Mouse (Mus musculus) gastrocnemius, adult 2 months (tissue): ENCODE measurements around the gene Stag2. TPM values are rescaled to one million over a fixed set of nuclear protein-coding genes. Genes with fewer than 3 reads are reported as not detected.

Experiments used
- DNase-seq: peaks from one replicate; pipeline ENCODE4 v3.0.0; 2022
- H3K27ac ChIP-seq: fragments of 200-600 bp; 2 replicates; pipeline ENCODE4 v1.8.1; 2022; ENCODE audit warnings: mild to moderate bottlenecking
- H3K4me3 ChIP-seq: fragments of 200-600 bp; 2 replicates; pipeline ENCODE4 v1.8.1; 2022; ENCODE audit warnings: mild to moderate bottlenecking, moderate library complexity
- CTCF ChIP-seq: fragments of 200-600 bp; IDR thresholded peaks from 2 replicates; pipeline ENCODE4 v1.8.1; 2022; ENCODE audit warnings: antibody characterized with exemption, mild to moderate bottlenecking, moderate library complexity
- intact Hi-C: fragments of 180-260 bp; cut with DNase I; formaldehyde crosslinking; loops from one replicate; pipeline ENCODE4 v1.15.1; 2025
- total RNA-seq, 2 experiments: library from RNA; stranded (reverse); gene quantifications; 2 replicates each; pipeline ENCODE4 v1.2.3; 2021

Gene Stag2
- total RNA-seq, 2 experiments from 2014 or later = 52.8 to 62.0 TPM

DNA sequence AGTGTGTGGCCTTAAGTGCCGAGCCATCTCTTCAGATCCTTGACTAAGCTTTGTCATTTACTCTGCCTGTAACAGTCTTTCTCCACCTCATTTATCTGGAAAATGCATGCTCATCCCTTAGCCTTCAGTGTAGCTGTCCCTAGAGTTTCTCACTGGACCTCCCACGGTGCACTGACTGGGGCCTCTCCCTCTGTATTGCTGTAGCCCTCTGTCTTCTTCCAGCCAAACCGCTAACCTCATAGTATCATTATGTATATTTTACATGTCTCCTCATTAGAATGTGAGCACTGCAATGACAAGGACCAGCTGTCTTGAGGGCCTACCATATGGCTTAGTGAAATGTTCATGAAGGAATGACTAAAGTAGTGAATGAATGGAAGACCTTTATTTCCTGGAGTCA lies 166.1 kb downstream of the Stag2 start:
- TF ChIP-seq CTCF = no peak
- intact Hi-C loops = no loop called here
- no peak for DNase-seq
- Histone ChIP-seq H3K4me3 (no peak overlapping the region), H3K27ac (no peak overlapping the region)

DNA sequence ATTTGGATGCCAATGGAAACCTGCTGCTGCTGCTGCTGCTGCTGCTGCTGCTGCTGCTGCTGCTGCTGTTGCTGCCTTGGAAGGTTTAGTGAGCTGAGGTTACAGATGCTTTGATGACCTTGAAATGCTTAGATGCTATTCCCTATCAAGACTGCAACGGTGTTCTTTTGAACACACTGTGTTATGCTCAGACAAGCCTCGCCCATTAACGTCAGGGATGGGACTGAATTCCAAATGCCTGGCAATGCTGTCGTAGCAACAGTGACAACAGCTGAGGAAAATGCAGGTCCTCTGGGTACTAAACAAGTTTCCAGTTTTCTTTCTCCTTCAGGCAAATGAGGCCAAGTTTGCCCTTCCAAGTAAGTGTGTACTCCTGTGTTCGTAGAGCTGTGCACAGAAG lies 171.3 kb downstream of the Stag2 start:
- DNase-seq = peak; percentile 12
- intact Hi-C loops = no loop called here

DNA sequence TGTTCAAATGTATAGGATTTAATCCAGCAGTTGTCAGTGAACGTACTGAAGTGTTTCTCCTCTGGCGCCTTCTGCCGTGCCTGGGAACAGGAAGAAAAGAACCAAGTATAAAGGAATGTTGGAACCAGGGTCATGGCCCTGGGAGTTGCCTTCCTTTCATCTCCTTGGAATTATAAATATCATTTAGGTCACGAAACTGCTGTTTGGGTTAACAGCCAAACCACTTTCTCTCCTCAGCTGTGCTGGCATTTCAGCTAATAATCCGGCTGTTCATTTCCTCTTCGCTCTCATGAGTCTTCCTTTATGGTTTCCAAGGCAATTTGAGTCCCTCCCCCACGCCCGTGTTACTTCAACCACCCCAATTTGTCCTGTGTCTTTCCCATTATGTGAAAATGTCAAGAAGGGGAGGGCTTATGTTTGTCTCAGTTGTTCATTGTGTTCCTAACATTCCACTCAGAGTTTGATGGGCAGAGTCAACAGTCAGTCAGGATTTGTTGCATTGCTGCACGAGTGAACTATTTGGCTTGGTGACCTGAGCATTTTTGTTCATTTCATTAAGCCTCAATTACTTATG lies 172.2 kb downstream of the Stag2 start:
- intact Hi-C loops = no loop called here
- no peak overlapping the region for H3K4me3 ChIP-seq
- no peak for TF ChIP-seq CTCF
- H3K27ac ChIP-seq = no peak overlapping the region
- no peak for DNase-seq

More for the DNA sequence above, 171.3 kb downstream of the Stag2 start:
- Histone ChIP-seq H3K27ac (no peak overlapping the region), H3K4me3 (no peak overlapping the region)
- TF ChIP-seq CTCF = no peak

DNA sequence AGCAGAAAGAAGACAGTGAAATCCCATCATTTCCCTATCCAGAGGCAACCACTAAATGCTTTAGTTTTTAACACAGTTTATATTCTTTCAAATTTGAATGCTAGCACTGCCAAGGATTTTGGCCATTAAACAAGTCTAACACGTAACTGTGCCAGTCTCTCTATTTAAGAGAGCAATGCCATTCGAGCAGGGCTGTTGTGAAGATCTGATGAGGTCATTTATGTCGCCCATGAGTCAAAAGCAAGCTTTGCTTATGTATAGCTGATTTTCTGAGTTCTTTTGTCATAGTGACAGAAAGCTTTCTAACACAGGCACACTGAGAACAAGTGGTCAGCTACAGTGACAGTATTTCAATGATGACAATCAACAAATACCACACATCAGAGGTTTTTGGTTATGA lies 175.7 kb downstream of the Stag2 start:
- intact Hi-C loops = no loop called here
- TF ChIP-seq CTCF = no peak
- H3K27ac ChIP-seq = no peak overlapping the region
- H3K4me3 ChIP-seq = no peak overlapping the region
- no peak for DNase-seq

Other genes starting within 250 kb of the Stag2 start
- 10 to 100 TPM; 23.7 to 30.0 TPM for gene Thoc2, start 228.6 kb upstream of the Stag2 start, total RNA-seq
- gene Xiap, start 89.6 kb upstream of the Stag2 start, total RNA-seq = 10 to 100 TPM; 16.2 to 18.5 TPM